Mouse (Mus musculus) testis, adult 2 months (tissue): Measurements from ENCODE around the gene Pdzd4.

ENCODE experiments used
- CTCF ChIP-seq: fragments of 200-500 bp; IDR thresholded peaks from 2 replicates; pipeline ENCODE4 v1.5.1; 2012; ENCODE audit warnings: low read depth, mild to moderate bottlenecking, inconsistent platforms, low read length, moderate library complexity; ENCODE audit not compliant: control insufficient read depth, insufficient read depth, insufficient replicate concordance
- POLR2A ChIP-seq: fragments of 200-500 bp; IDR thresholded peaks from 2 replicates; pipeline ENCODE4 v1.6.1; 2012; ENCODE audit warnings: low read depth, mild to moderate bottlenecking, inconsistent platforms, low read length, moderate library complexity; ENCODE audit not compliant: control insufficient read depth

GRCm38 (mm10) chrX:73748977-73749376, 75.8 kb downstream of the Pdzd4 start:
- no peak for TF ChIP-seq CTCF
- TF ChIP-seq POLR2A: no peak
